Mouse (Mus musculus): ENCODE measurements at regions not wholly inside any gene's neighbourhood (a gene's known extent, or its start where the extent isn't known, plus 50 kb on each side); places are given as distances from the start of the nearest gene placed in this dataset.

- no peak for DNase-seq (ENCODE audit: extremely low read depth, insufficient read length, low spot score)
Observed at GRCm38 (mm10) chr1:183820555-183820954, 192.5 kb upstream of the Dusp10 start.

GRCm38 (mm10) chr1:183826300-183826699 lies 186.8 kb upstream of the Dusp10 start:
- no peak for DNase-seq (ENCODE audit: extremely low read depth, insufficient read length, low spot score)

GRCm38 (mm10) chr1:183845135-183845534 lies 168.0 kb upstream of the Dusp10 start:
- no peak for DNase-seq (ENCODE audit: extremely low read depth, insufficient read length, low spot score)

- no peak for DNase-seq (ENCODE audit: extremely low read depth, insufficient read length, low spot score)
Observed at GRCm38 (mm10) chr1:183853956-183854613, 159.0 kb upstream of the Dusp10 start.

- DNase-seq (ENCODE audit: extremely low read depth, insufficient read length, low spot score): peak; percentile 21
Observed at GRCm38 (mm10) chr1:183865111-183865510, 148.0 kb upstream of the Dusp10 start.

- DNase-seq (ENCODE audit: extremely low read depth, insufficient read length, low spot score): peak; percentile 63
Observed at GRCm38 (mm10) chr1:183865586-183865985, 147.5 kb upstream of the Dusp10 start.

GRCm38 (mm10) chr1:183868965-183869364 lies 144.1 kb upstream of the Dusp10 start:
- DNase-seq (ENCODE audit: extremely low read depth, insufficient read length, low spot score): peak; percentile 30

GRCm38 (mm10) chr1:183895936-183896335 lies 117.2 kb upstream of the Dusp10 start:
- DNase-seq (ENCODE audit: extremely low read depth, insufficient read length, low spot score): no peak

GRCm38 (mm10) chr1:183898091-183898490 lies 115.0 kb upstream of the Dusp10 start:
- DNase-seq (ENCODE audit: extremely low read depth, insufficient read length, low spot score): no peak

- no peak for DNase-seq (ENCODE audit: extremely low read depth, insufficient read length, low spot score)
Observed at GRCm38 (mm10) chr1:183904564-183904963, 108.5 kb upstream of the Dusp10 start.

GRCm38 (mm10) chr1:183905345-183906142 lies 107.6 kb upstream of the Dusp10 start:
- DNase-seq (ENCODE audit: extremely low read depth, insufficient read length, low spot score): peak; percentile 72

- DNase-seq (ENCODE audit: extremely low read depth, insufficient read length, low spot score): no peak
Observed at GRCm38 (mm10) chr1:183917656-183918055, 95.4 kb upstream of the Dusp10 start.

- peak; percentile 41 for DNase-seq (ENCODE audit: extremely low read depth, insufficient read length, low spot score)
Observed at GRCm38 (mm10) chr1:183921262-183921661, 91.8 kb upstream of the Dusp10 start.

- no peak for DNase-seq (ENCODE audit: extremely low read depth, insufficient read length, low spot score)
Observed at GRCm38 (mm10) chr1:183928539-183928938, 84.6 kb upstream of the Dusp10 start.

GRCm38 (mm10) chr1:183930363-183930982 lies 82.6 kb upstream of the Dusp10 start:
- no peak for DNase-seq (ENCODE audit: extremely low read depth, insufficient read length, low spot score)

- DNase-seq (ENCODE audit: extremely low read depth, insufficient read length, low spot score): no peak
Observed at GRCm38 (mm10) chr1:183931141-183931540, 82.0 kb upstream of the Dusp10 start.

- DNase-seq (ENCODE audit: extremely low read depth, insufficient read length, low spot score): peak; percentile 30
Observed at GRCm38 (mm10) chr1:183933845-183934244, 79.3 kb upstream of the Dusp10 start.

- no peak for DNase-seq (ENCODE audit: extremely low read depth, insufficient read length, low spot score)
Observed at GRCm38 (mm10) chr1:183937166-183937565, 75.9 kb upstream of the Dusp10 start.

- no peak for DNase-seq (ENCODE audit: extremely low read depth, insufficient read length, low spot score)
Observed at GRCm38 (mm10) chr1:183938361-183938760, 74.7 kb upstream of the Dusp10 start.

GRCm38 (mm10) chr1:183940706-183941105 lies 72.4 kb upstream of the Dusp10 start:
- DNase-seq (ENCODE audit: extremely low read depth, insufficient read length, low spot score): no peak

GRCm38 (mm10) chr1:183946241-183946640 lies 66.9 kb upstream of the Dusp10 start:
- no peak for DNase-seq (ENCODE audit: extremely low read depth, insufficient read length, low spot score)

GRCm38 (mm10) chr1:183947066-183947465 lies 66.0 kb upstream of the Dusp10 start:
- no peak for DNase-seq (ENCODE audit: extremely low read depth, insufficient read length, low spot score)

All from 3134 (cell line).